Mouse (Mus musculus): Measurements from ENCODE around the gene H2afv. TPM values are rescaled to one million over a fixed set of nuclear protein-coding genes. Genes with fewer than 3 reads are reported as not detected.

H2afv gene
- total RNA-seq, 2 experiments from 2014 or later = 44.2 to 70.3 TPM

DNA sequence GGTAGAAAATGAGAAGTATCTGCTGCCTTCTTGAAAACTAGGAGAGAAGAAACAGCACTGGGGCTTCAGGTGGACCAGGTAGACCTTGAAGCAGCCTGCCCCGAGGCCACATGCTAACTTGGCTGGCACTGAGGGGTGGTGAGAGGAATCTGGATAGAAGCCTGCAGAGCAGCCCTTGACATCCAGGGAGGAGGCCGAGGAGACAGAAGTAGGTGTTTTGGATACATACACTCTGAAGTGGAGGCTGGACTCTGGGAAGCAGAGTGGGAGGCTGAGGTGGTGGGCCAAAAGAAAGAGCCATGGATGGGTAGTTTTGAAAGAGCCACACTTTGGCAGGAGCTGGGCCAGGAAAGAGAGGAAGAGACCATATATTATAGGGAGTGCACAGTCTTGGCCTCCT lies 35.0 kb upstream of the H2afv start:
- intact Hi-C loops (cut with DNase I) = loop anchor here (5.0 kb wide), 1 partner anchor 48 kb away; no protein-coding TSS in a partner anchor
- no peak overlapping the region for H3K27ac ChIP-seq
- TF ChIP-seq CTCF (IDR thresholded peaks at IDR 0.05) = no peak
- no peak for DNase-seq
- no peak overlapping the region for H3K4me3 ChIP-seq

- no peak overlapping the region for H3K4me3 ChIP-seq
- TF ChIP-seq CTCF (IDR thresholded peaks at IDR 0.05) = no peak
- H3K27ac ChIP-seq = no peak overlapping the region
- DNase-seq = no peak
- intact Hi-C loops (cut with DNase I) = loop anchor here (5.0 kb wide), 1 partner anchor 50 kb away; no protein-coding TSS in a partner anchor
These were observed 33.1 kb upstream of the H2afv start for GRCm38 (mm10) chr11:6477350-6477749.

- intact Hi-C loops (cut with DNase I) = loop anchor here (5.0 kb wide), 1 partner anchor 50 kb away; no protein-coding TSS in a partner anchor
- H3K27ac ChIP-seq = peak overlapping the region; percentile 94; the same call in 1 of the 2 replicates
- no peak for DNase-seq
- no peak for TF ChIP-seq CTCF (IDR thresholded peaks at IDR 0.05)
- H3K4me3 ChIP-seq = peak overlapping the region; percentile 96; the same call in 1 of the 2 replicates
These were observed 32.6 kb upstream of the H2afv start for GRCm38 (mm10) chr11:6476876-6477275.

DNA sequence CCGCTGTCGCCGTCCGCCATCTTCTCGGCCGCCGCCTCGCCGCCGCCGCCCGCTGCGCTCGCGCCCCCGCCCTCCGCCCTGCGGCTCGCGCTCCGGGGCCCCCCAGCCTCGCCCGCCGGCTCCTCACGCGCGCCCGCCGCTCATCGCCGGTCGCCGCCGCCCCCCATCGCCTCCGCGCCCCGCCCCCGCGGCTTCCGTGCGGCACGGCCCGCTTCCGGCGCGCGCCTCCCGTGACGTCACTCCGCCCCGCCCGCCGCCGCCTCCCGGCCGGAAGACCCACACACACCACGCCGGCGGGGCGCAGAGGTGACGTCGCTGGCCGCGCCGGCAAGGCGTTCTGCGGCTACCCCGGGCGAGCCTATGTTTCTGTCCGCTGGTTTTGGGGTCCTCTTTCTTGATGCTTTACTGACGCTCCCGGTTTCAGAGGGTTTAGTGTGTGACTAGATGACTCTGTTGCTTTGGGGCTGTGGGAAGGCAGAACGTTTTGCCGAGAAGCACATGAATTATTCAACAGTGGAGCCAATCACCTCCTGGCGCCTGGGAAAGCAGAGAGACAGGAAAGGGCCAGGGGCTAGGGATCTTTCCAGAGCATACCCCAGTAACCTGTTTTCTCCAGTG lies 31.7 kb upstream of the H2afv start, which contains the start of gene Purb:
Purb (minus strand) TSS at position 51 of the 618 bp plus-strand sequence.
- DNase-seq = peak; percentile 96
- Histone ChIP-seq H3K4me3 (peak within 1 kb of the TSS; percentile 96), H3K27ac (peak within 1 kb of the TSS; percentile 94)
- TF ChIP-seq CTCF (IDR thresholded peaks at IDR 0.05) = no peak
- intact Hi-C loops (cut with DNase I) = loop anchor here (2.0 to 5.0 kb wide), 2 partner anchors 31 to 51 kb away; partner anchors contain the start of gene H2afv

DNA sequence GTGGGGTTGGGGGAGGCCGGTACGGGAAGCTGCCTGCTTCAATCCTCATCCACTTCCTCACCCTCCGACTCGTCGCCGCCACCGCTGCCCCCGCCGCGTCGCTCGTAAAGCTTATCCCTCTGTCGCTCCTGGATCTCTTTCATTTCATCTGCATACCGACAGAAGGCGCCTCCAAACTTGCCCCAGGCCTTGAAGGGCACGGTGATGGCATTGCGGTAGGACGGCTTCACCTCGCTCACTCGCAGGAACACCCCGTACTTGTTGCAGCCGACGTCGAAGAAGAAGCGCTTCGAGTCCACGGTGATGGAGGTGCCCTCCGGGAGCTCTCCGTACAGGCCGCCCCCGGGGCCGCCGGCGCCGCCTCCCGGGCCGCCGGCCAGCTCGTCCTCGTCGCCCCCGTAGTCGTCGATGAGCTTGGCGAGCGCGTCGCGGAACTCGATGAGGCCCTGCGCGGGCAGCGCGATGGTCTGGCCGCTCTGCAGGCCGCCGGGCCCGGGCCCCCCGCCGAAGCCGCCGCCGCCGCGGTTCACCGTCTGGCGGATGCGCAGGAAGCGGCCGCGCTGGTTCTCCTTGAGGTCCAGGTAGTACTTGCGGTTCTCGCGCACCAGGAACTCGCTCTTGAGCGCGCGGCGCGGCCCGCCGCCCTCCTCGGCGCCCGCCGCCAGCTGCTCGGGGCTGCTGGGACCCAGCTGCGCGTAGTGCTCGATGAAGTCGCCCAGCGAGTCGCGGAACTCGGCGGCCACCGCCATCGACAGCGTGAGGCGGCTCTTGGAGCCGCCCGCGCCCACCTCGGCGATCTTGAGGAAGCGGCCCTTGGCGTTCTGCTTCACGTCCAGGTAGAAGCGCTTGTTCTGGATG lies 30.9 kb upstream of the H2afv start:
- intact Hi-C loops (cut with DNase I) = loop anchor here (2.0 to 5.0 kb wide), 2 partner anchors 30 to 52 kb away; partner anchors contain the start of gene H2afv
- Histone ChIP-seq H3K4me3 (peak overlapping the region; percentile 96), H3K27ac (peak overlapping the region; percentile 94)
- peak; percentile 73 for DNase-seq
- TF ChIP-seq CTCF (IDR thresholded peaks at IDR 0.05) = no peak; the same call in 1 of the 2 replicates

DNA sequence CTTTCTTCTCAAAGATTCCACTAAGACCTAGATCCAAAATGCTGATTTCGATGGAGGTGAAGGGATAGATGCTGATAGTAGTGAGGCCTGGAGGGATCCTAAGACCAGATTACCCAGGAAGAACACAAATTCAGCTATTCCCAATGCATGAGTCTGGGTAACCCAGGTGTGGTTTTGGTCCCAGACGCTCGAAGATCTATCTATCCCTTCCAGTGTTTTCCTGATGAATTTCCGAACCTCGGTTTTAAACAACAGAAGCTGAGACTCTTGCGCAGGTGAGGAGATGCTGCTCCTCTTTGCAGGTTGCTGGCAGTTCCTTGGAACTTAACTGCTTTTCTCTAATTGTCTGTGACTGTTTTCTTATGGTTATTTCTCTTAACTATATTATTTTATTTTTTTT lies 30.1 kb upstream of the H2afv start:
- no peak for TF ChIP-seq CTCF (IDR thresholded peaks at IDR 0.05)
- H3K27ac ChIP-seq = peak overlapping the region; percentile 94
- intact Hi-C loops (cut with DNase I) = loop anchor here (2.0 kb wide), 1 partner anchor 30 kb away; the partner anchor contains the start of gene H2afv
- no peak for DNase-seq
- H3K4me3 ChIP-seq = peak overlapping the region; percentile 96

DNA sequence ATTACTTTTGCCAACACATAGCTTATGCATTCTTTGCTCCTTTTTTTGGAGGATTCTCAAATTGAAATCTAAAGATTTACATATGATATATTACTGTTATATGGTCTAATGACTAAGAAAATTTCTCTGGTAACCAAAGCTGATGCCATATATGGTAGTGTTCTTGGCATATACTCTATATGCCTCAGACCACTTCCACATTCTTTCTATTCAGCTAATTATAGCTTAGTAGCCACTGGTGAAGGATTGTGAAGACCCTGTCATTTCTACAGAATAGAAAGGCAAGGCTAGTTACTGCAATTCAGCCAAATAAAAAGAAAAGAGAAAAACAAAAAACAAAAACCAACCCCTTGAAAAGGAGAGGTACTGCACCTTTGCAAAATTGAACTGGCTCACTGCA lies 27.8 kb upstream of the H2afv start:
- no peak for DNase-seq
- peak overlapping the region; percentile 48; the same call in 1 of the 2 replicates for H3K27ac ChIP-seq
- intact Hi-C loops (cut with DNase I) = no loop called here

DNA sequence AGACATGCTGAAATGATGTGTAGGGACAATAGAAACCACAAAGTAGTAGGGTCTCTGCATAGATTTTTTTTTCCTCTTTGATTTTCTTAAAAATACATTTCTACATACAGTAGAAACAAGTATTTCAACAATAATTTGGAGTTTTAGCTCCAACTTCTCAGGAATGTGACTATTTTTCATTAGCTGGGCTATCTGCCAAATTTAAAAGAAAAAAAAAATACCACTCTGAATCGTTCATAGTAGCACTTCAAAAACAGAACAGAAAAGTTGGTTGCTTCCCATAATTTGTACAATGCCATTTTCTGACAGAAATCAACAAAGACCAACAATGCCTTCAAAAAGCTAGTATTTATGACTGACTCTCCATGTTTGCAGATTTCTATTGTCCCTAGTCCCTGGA lies 27.2 kb upstream of the H2afv start:
- Histone ChIP-seq H3K27ac (peak overlapping the region; percentile 48; the same call in 1 of the 2 replicates), H3K4me3 (peak overlapping the region; percentile 96)
- TF ChIP-seq CTCF (IDR thresholded peaks at IDR 0.05) = no peak
- DNase-seq = no peak
- intact Hi-C loops (cut with DNase I) = no loop called here

More for the DNA sequence above, 27.8 kb upstream of the H2afv start:
- TF ChIP-seq CTCF (IDR thresholded peaks at IDR 0.05) = no peak
- H3K4me3 ChIP-seq = peak overlapping the region; percentile 96

DNA sequence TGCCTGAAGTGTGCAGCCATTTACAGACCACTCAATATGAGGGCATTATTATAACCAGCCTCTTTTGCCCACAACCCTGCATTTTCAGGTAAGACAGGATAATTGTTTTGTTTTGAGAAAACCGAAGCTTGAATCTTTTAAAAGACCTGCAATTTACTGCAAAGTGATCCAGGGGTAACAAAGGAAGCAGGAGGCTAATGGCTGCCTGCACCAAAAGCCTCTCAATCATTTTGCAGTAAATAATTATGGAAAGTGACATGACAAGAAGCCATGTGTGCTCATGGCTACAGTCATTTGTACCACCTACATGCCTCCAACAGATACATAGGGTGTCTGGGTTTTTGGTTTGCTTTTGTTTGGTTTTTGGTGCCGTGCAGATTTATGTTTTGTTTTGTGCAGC lies 26.8 kb upstream of the H2afv start:
- H3K27ac ChIP-seq = no peak overlapping the region

GRCm38 (mm10) chr11:6468541-6468940 lies 24.3 kb upstream of the H2afv start:
- TF ChIP-seq CTCF (IDR thresholded peaks at IDR 0.05) = no peak
- intact Hi-C loops (cut with DNase I) = no loop called here

More for the DNA sequence above, 26.8 kb upstream of the H2afv start:
- intact Hi-C loops (cut with DNase I) = no loop called here
- TF ChIP-seq CTCF (IDR thresholded peaks at IDR 0.05) = no peak
- H3K4me3 ChIP-seq = peak overlapping the region; percentile 96
- no peak for DNase-seq

GRCm38 (mm10) chr11:6465122-6465521 lies 20.9 kb upstream of the H2afv start:
- Histone ChIP-seq H3K4me3 (no peak overlapping the region), H3K27ac (no peak overlapping the region)
- DNase-seq = peak; percentile 47
- TF ChIP-seq CTCF (IDR thresholded peaks at IDR 0.05) = peak; percentile 59
- intact Hi-C loops (cut with DNase I) = loop anchor here (2.0 kb wide), 1 partner anchor 164 kb away; no protein-coding TSS in a partner anchor

More at GRCm38 (mm10) chr11:6468541-6468940, 24.3 kb upstream of the H2afv start:
- Histone ChIP-seq H3K4me3 (no peak overlapping the region), H3K27ac (no peak overlapping the region)
- DNase-seq = no peak

DNA sequence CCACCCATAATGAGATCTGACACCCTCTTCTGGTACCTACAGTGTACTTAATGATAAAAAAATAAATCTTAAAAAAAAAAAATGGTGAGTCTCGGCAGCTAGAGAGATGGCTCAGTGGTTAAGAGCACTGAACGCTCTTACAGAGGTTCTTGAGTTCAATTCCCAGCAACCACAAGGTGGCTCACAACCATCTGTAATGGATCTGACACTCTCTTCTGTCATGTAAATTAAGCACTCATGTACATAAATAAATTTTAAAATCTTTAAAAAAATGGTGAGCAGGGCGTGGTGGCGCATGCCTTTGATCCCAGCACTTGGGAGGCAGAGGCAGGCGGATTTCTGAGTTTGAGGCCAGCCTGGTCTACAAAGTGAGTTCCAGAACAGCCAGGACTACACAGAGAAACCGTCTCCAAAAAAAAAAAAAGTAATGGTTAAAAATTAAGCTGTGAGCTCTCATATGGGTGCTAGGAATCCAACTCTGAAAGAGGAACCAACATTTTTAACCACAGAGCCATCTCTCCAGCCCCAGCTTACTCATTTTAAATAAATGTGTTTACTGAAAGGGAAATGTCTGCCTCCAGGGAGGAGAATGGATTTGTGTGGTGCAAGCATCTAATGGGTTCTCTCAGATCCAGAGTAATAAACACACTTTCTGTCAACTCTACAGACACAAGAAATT lies 19.1 kb upstream of the H2afv start:
- no peak overlapping the region for H3K27ac ChIP-seq
- no peak for DNase-seq
- TF ChIP-seq CTCF (IDR thresholded peaks at IDR 0.05) = no peak
- intact Hi-C loops (cut with DNase I) = no loop called here
- no peak overlapping the region for H3K4me3 ChIP-seq

Measured in gastrocnemius, adult 2 months (tissue).